Mouse (Mus musculus) WW6 (cell line): Measurements from ENCODE around the gene Il1rapl2.
"Not testable (repeated sequence)": the region's sequence is repeated elsewhere in the genome, so short reads cannot be mapped to it uniquely, and the experiment has no call there.

ENCODE experiments used
- DNase-seq: peaks from one replicate; pipeline ENCODE4 v3.0.0-alpha.2; 2013; ENCODE audit warnings: low read depth, low spot score

Il1rapl2 gene

GRCm38 (mm10) chrX:138170146-138170545, 599.7 kb downstream of the Il1rapl2 start:
- DNase-seq, result no peak

GRCm38 (mm10) chrX:138209480-138209879, 639.1 kb downstream of the Il1rapl2 start, which contains the start of gene Tex13a:
Gene Tex13a, minus strand, starts transcription at chrX:138209580.
- no peak for DNase-seq

GRCm38 (mm10) chrX:138234626-138235025, 664.2 kb downstream of the Il1rapl2 start:
- no peak for DNase-seq

GRCm38 (mm10) chrX:138348736-138349135, 778.3 kb downstream of the Il1rapl2 start:
- not testable (repeated sequence) for DNase-seq

- no peak for DNase-seq
Measured at GRCm38 (mm10) chrX:138433794-138434193, 863.4 kb downstream of the Il1rapl2 start.

GRCm38 (mm10) chrX:138437939-138438338, 867.5 kb downstream of the Il1rapl2 start:
- no peak for DNase-seq

GRCm38 (mm10) chrX:138449856-138450255, 879.4 kb downstream of the Il1rapl2 start:
- DNase-seq, result no peak

- DNase-seq, result no peak
Measured at GRCm38 (mm10) chrX:138478488-138478887, 908.1 kb downstream of the Il1rapl2 start.

GRCm38 (mm10) chrX:138500510-138500909, 930.1 kb downstream of the Il1rapl2 start:
- DNase-seq, result no peak

- no peak for DNase-seq
Measured at GRCm38 (mm10) chrX:138505049-138505448, 934.6 kb downstream of the Il1rapl2 start.

- DNase-seq, result no peak
Measured at GRCm38 (mm10) chrX:138620106-138620505, 1049.7 kb downstream of the Il1rapl2 start.

- no peak for DNase-seq
Measured at GRCm38 (mm10) chrX:138625311-138625710, 1054.9 kb downstream of the Il1rapl2 start.

- DNase-seq, result no peak
Measured at GRCm38 (mm10) chrX:138722372-138722771, 1152.0 kb downstream of the Il1rapl2 start.

- no peak for DNase-seq
Measured at GRCm38 (mm10) chrX:138800958-138801357, 1230.5 kb downstream of the Il1rapl2 start.

GRCm38 (mm10) chrX:138831876-138832275, 1261.5 kb downstream of the Il1rapl2 start:
- DNase-seq, result no peak

- DNase-seq, result no peak
Measured at GRCm38 (mm10) chrX:138833894-138834293, 1263.5 kb downstream of the Il1rapl2 start.

GRCm38 (mm10) chrX:138838381-138838780, 1268.0 kb downstream of the Il1rapl2 start:
- no peak for DNase-seq
